Mouse (Mus musculus) retina, postnatal 7 days (tissue): Measurements from ENCODE around the gene Ctnna3.
"Not testable (repeated sequence)": the region's sequence is repeated elsewhere in the genome, so short reads cannot be mapped to it uniquely, and the experiment has no call there.

Source experiments
- DNase-seq: peaks from one replicate; pipeline ENCODE4 v3.0.0-alpha.2; 2012; ENCODE audit warnings: low read depth, low spot score

Gene Ctnna3

GRCm38 (mm10) chr10:63429785-63430305 lies at the start of gene Ctnna3:
Gene Ctnna3, plus strand, starts transcription at chr10:63430098.
- peak; percentile 91 for DNase-seq

GRCm38 (mm10) chr10:63381498-63382280 lies 48.2 kb upstream of the Ctnna3 start, which contains the start of gene Sirt1:
Gene Sirt1, minus strand, starts transcription at chr10:63381704.
- no peak for DNase-seq

DNA sequence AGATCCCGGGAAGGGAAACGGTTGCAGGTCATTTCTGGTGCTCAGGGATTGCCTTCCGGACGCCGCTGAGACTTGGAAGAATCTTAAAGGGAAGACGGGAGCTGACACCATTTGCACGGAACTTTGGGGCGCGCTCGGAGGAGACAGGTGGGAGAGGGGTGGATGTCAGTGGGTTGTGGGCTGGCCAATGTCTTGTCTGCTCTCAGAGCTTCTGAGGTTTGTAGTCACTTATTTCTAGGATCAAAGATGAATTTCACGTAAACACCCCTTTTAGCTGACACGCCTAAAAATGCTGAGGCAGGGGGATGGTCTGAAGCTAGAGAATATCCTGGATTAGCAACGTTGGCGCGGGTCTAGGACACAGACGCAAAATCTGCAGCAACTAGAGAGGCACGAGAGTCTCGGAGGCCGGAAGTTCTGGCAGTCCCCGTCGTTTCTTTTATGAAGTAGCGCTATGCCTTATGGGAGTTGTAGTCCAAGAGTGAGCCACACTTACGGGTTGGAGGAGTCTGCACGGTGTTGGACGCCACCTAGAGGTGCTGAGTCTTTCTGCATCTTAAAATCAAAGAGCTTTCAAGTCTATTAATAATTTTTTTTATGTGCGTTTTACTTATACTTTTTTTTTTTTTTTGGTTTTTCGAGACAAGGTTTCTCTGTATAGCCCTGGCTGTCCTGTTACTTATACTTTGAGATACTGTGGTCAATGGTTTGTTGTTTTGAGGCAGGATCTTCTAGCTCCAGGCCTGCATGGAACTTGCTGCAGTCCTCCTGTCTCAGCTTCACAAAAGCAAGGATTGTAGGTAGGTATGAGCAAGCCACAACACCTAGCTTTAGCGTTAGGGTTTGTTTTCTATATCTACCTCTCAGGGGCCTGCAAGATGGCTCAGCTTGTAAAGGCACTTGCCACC lies 47.3 kb upstream of the Ctnna3 start, which contains the start of gene Dnajc12:
TSS of gene Dnajc12 (plus strand) at position 72 of the 908 bp plus-strand sequence.
- peak; percentile 94 for DNase-seq

GRCm38 (mm10) chr10:63385897-63386296 lies 44.0 kb upstream of the Ctnna3 start:
- DNase-seq = not testable (repeated sequence)

DNA sequence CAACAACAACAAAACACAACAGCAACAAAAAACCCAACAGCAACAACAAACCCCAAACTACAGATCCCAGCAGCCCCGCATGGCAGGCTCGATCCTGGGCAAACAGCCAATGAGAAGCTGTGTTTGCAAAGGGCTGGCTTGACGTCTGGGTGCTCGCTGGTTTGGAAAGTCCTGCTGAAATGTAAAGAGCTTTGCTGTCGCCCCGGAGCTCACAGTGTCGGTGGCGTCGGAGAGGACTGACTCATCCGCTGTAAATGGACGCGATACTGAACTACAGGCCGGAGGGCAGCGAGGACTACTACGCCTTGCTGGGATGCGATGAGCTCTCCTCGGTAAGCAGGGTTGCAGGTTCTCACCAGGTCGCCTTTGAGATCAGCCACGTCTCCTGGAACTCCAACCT lies 43.5 kb upstream of the Ctnna3 start:
- DNase-seq = peak; percentile 73

- DNase-seq = no peak
Observed at GRCm38 (mm10) chr10:63386991-63387390, 42.9 kb upstream of the Ctnna3 start.

DNA sequence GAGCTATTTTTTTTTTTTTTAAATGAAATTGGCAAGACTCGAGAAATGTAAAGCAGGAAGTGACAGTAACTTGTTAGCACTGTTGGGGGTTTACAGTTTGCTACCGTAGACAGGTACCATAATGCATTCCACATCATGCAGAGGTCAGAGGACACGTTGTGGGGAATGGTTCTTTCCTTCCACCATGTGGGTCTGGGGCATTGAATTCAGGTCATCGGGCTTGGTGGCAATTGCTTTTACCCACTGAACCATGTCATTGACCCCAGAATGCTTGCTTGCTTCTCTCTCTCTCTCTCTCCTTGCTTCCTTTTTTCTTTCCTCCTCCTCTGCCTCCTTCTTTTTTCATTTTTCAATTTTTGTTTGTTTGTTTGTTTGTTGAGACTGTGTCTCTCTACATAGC lies 41.0 kb upstream of the Ctnna3 start:
- no peak for DNase-seq

- DNase-seq = no peak
Observed at GRCm38 (mm10) chr10:63396963-63397362, 32.9 kb upstream of the Ctnna3 start.

DNA sequence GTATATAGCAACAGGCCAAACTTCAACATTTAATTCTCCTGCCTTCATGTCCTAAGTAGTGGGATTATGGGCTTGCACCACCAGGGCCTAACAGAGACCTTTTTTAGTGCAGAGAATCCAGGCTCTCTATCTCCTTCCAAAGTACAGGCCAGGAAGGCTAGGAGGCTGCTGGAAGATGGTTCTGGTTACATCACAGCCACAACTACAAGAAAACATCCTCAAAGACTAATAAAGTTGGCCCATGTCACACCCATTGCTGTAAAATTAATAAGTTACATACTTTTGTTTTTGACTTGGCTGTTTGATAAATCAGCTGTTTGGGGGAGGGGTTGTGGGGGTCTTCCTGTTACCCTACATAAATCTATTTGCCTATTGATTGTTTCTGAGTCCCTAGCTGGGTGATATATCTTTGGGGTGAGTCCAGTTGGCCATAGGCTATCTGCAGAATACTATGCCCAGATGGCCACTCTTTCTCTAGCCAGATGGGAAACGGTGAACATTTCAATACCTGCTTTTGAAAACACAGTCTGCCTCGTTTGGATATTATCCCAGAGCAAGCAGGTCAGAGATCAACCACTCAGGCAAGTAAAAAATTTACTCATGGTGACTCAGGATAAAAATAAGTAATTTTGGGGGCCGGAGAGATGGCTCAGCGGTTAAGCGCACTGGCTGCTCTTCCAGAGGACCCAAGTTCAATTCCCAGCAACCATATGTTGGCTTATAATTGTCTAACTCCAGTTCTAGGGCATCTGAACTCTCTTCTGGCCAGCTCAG lies 27.0 kb upstream of the Ctnna3 start:
- no peak for DNase-seq

DNA sequence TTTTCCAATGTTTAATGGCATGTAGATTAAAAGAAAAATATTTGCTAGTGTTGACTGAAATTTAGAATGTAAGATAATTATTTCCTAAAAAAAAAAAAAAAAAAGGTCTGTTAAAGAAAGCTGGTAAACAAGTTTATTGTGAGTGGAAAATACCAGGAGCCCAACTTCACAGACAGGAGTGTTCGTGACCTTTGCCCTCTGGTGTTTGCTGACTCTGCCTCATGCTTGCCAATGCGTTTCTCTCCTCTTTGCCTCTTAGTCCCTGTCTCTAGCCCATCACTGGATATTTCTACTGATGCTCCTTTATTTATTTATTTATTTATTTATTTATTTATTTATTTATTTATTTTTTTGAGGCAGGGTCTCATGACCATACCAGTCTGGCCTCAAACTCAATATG lies 26.3 kb upstream of the Ctnna3 start:
- DNase-seq = no peak

DNA sequence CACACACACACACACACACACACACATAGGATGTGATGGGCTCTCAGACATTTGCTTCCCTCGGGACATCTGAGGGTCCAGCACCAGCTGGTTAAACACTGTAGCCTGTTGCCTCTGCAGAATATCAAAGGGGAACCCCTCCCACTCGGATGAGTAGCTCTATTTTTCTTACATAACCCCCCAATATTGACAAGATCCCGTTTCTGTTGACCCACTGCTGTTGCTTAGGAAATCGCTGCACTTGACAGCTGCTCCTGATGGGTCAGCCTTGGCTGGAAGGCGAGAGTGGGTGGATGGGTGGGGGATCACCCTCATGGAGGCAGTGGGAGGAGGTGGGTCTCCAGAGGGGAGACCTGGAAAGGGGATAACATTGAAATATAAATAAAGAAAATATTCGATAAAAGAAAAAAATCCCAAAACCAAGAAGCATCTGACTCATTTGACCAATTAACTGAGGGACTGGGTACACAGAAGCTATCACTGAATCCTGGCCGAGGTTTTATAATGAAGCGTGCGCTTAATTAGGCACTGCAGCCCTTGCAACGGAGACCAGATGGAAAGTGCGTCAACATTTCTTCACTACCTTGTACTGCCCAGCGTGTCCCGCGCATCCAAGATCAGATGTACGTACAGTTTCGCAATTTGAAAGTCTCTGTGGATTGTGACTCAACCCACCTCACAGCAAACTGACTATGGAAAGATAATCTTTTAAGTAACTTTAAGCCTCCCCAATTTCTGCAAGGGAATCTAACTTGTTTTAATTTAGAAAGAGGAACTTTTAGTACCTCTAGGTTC lies 19.5 kb upstream of the Ctnna3 start:
- DNase-seq = no peak

DNA sequence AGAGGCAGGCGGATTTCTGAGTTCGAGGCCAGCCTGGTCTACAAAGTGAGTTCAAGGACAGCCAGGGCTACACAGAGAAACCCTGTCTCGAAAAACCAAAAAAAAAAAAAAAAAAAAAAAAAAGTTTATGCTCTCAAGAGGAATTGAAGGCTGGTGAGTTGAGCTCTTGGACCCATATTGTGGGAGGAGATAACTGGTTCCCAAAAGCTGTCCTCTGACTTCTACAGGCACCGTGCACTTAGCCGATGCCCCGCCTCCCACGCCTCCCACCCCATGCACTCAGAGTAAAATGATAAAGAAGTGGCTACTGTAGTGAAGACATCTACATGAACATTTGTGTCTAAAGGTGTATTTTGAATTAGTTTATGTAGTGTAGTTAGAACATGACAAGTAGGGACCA lies 18.2 kb upstream of the Ctnna3 start:
- not testable (repeated sequence) for DNase-seq

DNA sequence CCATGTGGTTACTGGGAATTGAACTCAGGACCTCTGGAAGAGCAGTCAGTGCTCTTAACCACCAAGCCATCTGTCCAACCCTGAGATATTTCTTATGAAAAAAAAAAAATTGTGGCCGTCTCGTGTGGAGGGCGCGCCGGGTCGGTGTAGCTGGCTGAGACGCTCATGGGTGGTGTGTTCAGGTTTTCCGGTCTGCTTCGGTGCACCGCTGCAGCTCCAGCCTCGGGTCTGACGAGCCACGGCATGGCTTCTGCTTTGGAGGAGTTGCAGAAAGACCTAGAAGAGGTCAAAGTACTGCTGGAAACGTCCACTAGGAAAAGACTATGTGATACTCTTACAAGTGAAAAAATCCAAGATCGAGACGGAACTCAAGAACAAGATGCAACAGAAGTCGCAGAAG lies 17.1 kb upstream of the Ctnna3 start:
- DNase-seq = no peak

DNA sequence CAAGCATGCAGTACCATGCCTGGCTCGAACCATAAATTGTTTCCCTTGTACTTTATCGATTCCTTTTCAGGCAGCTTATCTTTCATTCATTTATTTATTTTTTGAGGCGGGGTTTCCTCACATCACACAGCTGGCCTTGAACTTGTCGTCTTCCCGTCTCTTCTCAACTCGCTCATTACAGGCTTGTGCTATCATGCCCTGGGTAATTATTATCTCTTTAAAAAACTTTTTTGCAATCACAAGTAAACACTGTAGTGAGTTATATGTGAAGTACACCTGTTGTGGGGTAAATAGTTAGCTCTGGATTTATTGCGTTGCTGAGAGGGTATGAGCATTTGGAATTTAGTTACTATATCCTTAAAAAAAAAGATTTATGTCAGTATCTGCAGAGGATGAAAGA lies 14.6 kb upstream of the Ctnna3 start:
- no peak for DNase-seq

DNA sequence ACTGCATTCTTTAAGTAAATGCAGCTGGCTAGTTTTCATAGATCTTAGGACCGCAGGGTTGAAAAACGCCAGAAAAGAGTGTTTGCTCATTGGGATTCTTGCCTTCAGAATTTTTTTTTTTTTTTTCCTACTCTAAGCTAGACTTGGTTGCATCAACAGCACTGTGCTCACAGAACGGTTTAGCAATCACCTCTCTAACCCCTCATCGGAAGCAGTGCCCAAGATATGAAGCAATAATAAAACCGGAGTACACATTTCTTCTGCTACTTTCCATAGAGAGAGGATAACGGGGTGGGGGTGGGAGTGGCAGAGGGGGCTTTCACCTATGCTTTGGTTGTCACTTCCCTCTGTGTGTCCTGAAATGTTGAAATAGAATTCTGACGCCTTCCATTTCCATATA lies 14.0 kb upstream of the Ctnna3 start:
- DNase-seq = no peak

DNA sequence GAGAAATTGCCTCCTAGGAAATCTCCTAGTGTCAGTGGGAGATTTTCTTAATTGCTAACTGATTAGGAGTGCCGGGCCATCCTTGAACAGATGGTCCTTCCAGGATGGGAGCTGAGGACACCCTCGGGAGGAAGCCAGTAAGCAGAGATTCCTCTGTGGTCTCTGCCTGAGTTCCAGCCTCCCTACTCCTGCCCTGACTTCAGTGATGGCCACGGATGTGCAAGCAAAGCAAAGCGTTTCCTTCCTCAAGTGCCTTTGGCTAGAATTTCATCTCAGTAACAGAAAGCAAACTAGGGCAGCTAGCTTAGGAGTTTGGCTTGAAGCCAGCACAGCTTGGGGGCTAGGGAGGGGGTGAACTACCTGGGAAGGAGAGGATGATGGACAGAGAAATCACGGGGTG lies 12.8 kb upstream of the Ctnna3 start:
- no peak for DNase-seq

DNA sequence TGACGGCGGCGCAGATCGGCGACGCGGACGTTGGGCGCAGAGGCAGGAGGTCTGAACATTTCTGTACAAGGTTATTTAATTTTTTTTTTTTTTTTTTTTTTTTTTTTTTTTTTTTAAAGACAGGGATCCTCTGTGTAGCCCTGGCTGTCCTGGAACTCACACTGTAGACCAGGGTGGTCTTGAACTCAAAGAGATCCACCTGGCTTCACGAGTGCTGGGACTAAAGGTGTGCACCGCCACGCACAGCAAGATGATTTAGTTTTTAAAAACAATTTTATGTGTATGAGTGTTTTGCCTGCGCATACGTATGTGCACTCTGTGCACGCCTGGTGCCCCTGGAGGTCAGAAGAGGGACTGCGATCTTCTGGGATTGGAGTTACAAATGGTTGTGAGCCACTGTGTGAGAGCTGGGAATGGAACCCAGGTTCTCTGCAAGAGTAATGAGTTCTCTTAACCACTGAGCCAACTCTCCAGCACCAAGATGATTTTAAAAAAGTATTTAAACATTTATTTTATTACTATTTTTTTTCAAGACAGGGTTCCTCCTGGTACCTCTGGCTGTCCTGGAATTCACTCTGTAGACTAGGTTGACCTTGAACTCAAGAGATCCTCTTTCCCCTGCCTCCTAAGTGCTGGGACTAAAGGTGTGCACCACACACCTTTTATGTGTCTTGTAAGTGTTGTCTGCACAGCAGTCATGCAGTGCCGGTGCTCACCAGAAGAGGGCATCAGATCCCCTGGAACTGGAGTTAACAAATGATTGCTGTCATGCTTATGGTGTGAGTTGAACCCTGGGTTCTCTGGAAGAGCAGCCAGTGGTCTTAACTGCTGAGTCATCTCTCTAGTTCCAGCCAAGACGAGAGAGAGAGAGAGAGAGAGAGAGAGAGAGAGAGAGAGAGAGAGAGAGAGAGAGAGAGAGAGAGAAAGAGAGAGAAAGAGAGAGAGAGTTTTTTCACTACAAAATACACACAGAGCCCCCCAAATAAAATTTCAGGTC lies 7.9 kb upstream of the Ctnna3 start, which contains the start of gene Gm7075:
TSS of gene Gm7075 (minus strand) at position 51 of the 997 bp plus-strand sequence.
- no peak for DNase-seq

DNA sequence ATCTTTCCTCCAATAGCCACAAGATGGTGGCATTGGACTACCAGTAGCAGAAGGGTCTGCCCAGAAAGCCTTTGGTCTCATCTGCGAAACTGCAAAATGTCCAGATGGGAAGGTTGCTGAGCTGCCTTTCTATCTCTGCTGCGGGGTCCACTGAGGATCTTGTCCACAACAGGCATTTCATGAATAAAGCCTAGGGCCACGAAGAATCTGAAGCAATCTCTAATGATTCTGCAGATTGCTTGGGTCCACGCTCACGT lies 7.2 kb upstream of the Ctnna3 start:
- DNase-seq = no peak

- no peak for DNase-seq
Observed at GRCm38 (mm10) chr10:63423591-63424474, 6.1 kb upstream of the Ctnna3 start.
